Mouse (Mus musculus) forebrain, embryonic 16.5 days (tissue): ENCODE measurements around the gene Kidins220. TPM values are rescaled to one million over a fixed set of nuclear protein-coding genes. Genes with fewer than 3 reads are reported as not detected.

Experiments
- ATAC-seq: fragments of 200-750 bp; cut with Nextera tagmentation; 2 replicates; pipeline ENCODE4 v1.8.0; 2017; ENCODE audit warnings: mild to moderate bottlenecking, moderate library complexity
- H3K27ac ChIP-seq: fragments of 300-500 bp; sonication (generic); 2 replicates; pipeline ENCODE4 v1.5.1; 2014; ENCODE audit warnings: low read length, control low read depth
- H3K27me3 ChIP-seq: fragments of 300-500 bp; sonication (generic); replicated peaks from 2 replicates; pipeline ENCODE4 v1.6.1; 2014; ENCODE audit warnings: low read length; ENCODE audit not compliant: control insufficient read depth, insufficient read depth
- H3K36me3 ChIP-seq: fragments of 300-500 bp; sonication (generic); 2 replicates; pipeline ENCODE4 v1.6.1; 2014; ENCODE audit not compliant: control insufficient read depth, insufficient read depth
- H3K4me1 ChIP-seq: fragments of 300-500 bp; sonication (generic); replicated peaks from 2 replicates; pipeline ENCODE4 v1.6.1; 2014; ENCODE audit warnings: low read length; ENCODE audit not compliant: control insufficient read depth, insufficient read depth
- H3K4me2 ChIP-seq: fragments of 300-500 bp; sonication (generic); 2 replicates; pipeline ENCODE4 v1.6.1; 2014; ENCODE audit warnings: mild to moderate bottlenecking, low read length, control low read depth
- H3K4me3 ChIP-seq: fragments of 300-500 bp; sonication (generic); replicated peaks from 2 replicates; pipeline ENCODE4 v1.5.1; 2014; ENCODE audit warnings: mild to moderate bottlenecking, low read length, control low read depth
- H3K9ac ChIP-seq: fragments of 300-500 bp; sonication (generic); replicated peaks from 2 replicates; pipeline ENCODE4 v1.6.1; 2014; ENCODE audit warnings: low read depth, low read length, control low read depth
- H3K9me3 ChIP-seq: fragments of 300-500 bp; sonication (generic); 2 replicates; pipeline ENCODE4 v1.6.1; 2016; ENCODE audit warnings: low read length; ENCODE audit not compliant: control insufficient read depth
- WGBS: fragments of 180-500 bp; shearing (Covaris S2); extraction: QIAGEN DNeasy Blood & Tissue Kit; methylation state at CpG from one replicate; pipeline ENCODE4 v1.1.7; 2014; 5-methylcytosine and 5-hydroxymethylcytosine counted together
- polyA plus RNA-seq: library from polyadenylated mRNA; unstranded; fragments of >200 nt; fragmentation: Nextera tagmentation; extraction: Ambion mirVana; gene quantifications from 2 replicates; pipeline ENCODE4 v1.2.1, GENCODE M21; 2015

The Kidins220 gene
- polyA plus RNA-seq, 1 experiment from 2014 or later, result 179 TPM

DNA sequence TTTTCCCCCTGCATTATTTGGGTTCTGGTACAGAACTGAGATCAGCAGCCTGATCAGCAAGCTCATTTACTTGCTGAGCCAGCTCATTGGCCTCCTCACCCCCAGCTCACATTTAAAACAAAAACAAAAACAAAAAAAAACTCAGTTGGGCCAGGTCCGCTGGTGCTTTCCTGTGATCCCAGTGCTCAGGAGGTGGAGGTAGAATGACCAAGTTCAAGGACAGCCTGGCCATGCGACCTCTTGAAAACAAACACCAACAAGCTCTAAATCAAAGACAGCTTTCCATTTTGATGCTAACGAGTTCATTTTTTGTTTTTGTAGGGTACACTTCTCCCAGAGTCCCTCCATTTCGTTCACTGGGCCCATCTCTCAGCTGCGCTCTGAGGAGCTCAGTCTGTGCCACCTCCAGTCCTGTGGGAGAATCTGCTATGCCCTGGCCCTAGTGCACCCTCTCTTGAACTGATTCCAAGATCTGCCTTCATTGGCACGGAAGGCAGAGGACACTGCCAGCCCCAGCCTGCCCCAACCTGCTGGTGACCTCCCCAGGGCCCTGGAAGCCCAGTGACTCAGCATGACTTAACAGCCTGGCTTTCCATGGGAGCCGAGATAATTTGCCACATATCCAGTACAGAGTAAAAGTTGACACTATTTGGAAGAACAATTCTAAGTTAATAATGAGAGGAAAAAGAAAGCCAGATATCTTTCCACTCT lies 135.4 kb downstream of the Kidins220 start:
- no peak overlapping the region for H3K27ac ChIP-seq
- ATAC-seq, result no peak
- WGBS, result 60% methylated on average over 7 of the region's 7 CpGs

DNA sequence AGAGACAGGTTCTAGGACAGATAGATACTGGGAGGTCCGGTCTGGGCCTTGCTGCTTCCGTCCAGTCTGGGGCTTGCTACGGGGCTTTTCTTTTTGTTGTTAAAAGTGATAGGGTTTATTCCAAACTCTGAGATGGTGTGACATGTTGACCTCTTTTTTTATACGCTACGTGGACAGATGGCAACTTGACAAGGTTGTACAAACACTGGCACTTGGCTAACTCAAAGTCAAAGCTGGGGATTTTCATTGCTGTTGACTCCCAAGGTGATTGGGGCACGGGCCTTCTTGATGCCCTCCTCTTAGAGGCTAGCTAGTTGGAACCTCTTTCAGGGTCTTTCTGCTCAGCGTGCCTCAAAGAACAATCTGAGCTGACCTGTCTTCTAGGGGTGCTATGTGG lies 136.0 kb downstream of the Kidins220 start:
- H3K4me1 ChIP-seq, result no peaks in the 10 kb centered on the region
- H3K9ac ChIP-seq, result no peak overlapping the region
- no peak overlapping the region for H3K4me3 ChIP-seq
- no peaks in the 10 kb centered on the region for H3K9me3 ChIP-seq
- no peaks in the 10 kb centered on the region for H3K27me3 ChIP-seq
- no peaks in the 10 kb centered on the region for H3K36me3 ChIP-seq
- 87% methylated on average over 7 of the region's 7 CpGs for WGBS
- no peak overlapping the region for H3K27ac ChIP-seq
- ATAC-seq, result no peak
- H3K4me2 ChIP-seq, result no peak overlapping the region

More for the DNA sequence above, 135.4 kb downstream of the Kidins220 start:
- no peak overlapping the region for H3K4me3 ChIP-seq
- no peaks in the 10 kb centered on the region for H3K9me3 ChIP-seq
- no peak overlapping the region for H3K4me2 ChIP-seq
- H3K36me3 ChIP-seq, result no peaks in the 10 kb centered on the region
- no peaks in the 10 kb centered on the region for H3K27me3 ChIP-seq
- H3K4me1 ChIP-seq, result no peaks in the 10 kb centered on the region
- no peak overlapping the region for H3K9ac ChIP-seq

Other genes with a start within 250 kb of the Kidins220 start
- 70.8 and 78.2 TPM in 2 replicates for gene Mboat2, start 144.0 kb upstream of the Kidins220 start, polyA plus RNA-seq
- gene Id2, start 122.2 kb downstream of the Kidins220 start, polyA plus RNA-seq, result 592 and 764 TPM in 2 replicates